In the genomic region with DNA sequence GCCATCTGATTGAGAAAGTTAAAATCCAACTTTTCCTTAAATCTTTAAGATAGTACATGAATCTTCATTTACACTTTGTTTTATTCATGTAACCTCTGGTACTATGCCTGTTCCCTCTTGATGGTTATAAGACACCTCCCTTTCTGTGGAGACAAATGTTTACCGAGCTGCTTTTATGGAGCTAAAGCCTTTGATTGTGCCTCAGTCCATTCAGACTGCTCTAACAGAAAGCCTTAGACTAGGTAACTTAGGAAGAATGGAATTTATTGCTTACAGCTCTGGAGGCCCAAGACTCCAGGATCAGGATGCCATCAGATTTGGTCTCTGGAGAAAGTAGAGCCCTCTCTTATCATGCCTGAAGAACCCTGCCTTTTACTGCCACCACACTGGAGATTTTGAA, we compare ENCODE assay signal across 24 mouse cellular contexts. TPM values are rescaled to one million over a fixed set of nuclear protein-coding genes. Genes with fewer than 3 reads are reported as not detected.
DNase-seq lines count a peak whose midpoint lies in the region; ATAC-seq and TF ChIP-seq lines count a peak whose summit lies in the region.
"Had no signal": no experiment of that assay in that cellular context is flagged by ENCODE, and none has a peak within 500 bp of the region (broad histone marks: within the 10 kb centered on the region; RNA-seq: fewer than 3 reads in every experiment).

No protein-coding gene starts in this region.

- H3K27me3 ChIP-seq in intestine, embryonic 14.5 days (replicated peaks; ENCODE audit: control insufficient read depth, insufficient read depth, low read length), result no peaks in the 10 kb centered on the region
- no peaks in the 10 kb centered on the region for H3K27me3 ChIP-seq in intestine, embryonic 16.5 days (replicated peaks; ENCODE audit: control insufficient read depth, insufficient read depth, low read length)
- H3K27me3 ChIP-seq in small intestine, adult 2 months (ENCODE audit: control insufficient read depth, insufficient read depth, low read length), result no peaks in the 10 kb centered on the region
- H3K27me3 ChIP-seq: CH12.LX; embryonic facial prominence, embryonic 12.5 days; forebrain, embryonic 13.5 days; forebrain, embryonic 15.5 days; Patski had no signal

- H3K27ac ChIP-seq in intestine, embryonic 14.5 days (ENCODE audit: low read depth), result no peak overlapping the region
- H3K27ac ChIP-seq in intestine, embryonic 16.5 days (ENCODE audit: low read length), result no peak overlapping the region
- H3K27ac ChIP-seq in small intestine, adult 2 months (ENCODE audit: insufficient read depth, low read depth, low read length), result peak overlapping the region; percentile 3; the same call in 1 of the 2 replicates
- H3K27ac ChIP-seq: embryonic facial prominence, embryonic 10.5 days; embryonic facial prominence, embryonic 12.5 days; forebrain, embryonic 13.5 days; forebrain, embryonic 15.5 days had no signal

- no peak overlapping the region for H3K9ac ChIP-seq in intestine, embryonic 14.5 days (ENCODE audit: low read length)
- H3K9ac ChIP-seq in intestine, embryonic 16.5 days (ENCODE audit: low read depth, low read length), result no peak overlapping the region
- H3K9ac ChIP-seq: embryonic facial prominence, embryonic 12.5 days; forebrain, embryonic 13.5 days; forebrain, embryonic 15.5 days had no signal

- WGBS in intestine, embryonic 14.5 days, result 30% methylated on average over 1 of the region's 1 CpGs
- 14% methylated on average over 1 of the region's 1 CpGs for WGBS in intestine, embryonic 16.5 days
- 34% methylated on average over 1 of the region's 1 CpGs for WGBS in small intestine, adult 2 months

- ATAC-seq in intestine, embryonic 14.5 days (replicated peaks; ENCODE audit: low FRiP score, low TSS enrichment, low read depth), result 0 out of 2 replicates have a peak, but pooled peaks have one; percentile 53
- peak; percentile 72 for ATAC-seq in intestine, embryonic 16.5 days
- ATAC-seq in granulocyte monocyte progenitor cell, adult 5-6 weeks (replicated peaks; ENCODE audit: poor library complexity, severe bottlenecking), result no peak
- ATAC-seq: activated CD4-positive, CD25-positive, alpha-beta regulatory T cell, adult 4 months; CD4-positive, CD25-positive, alpha-beta regulatory T cell, adult 4 months; forebrain, embryonic 13.5 days; forebrain, embryonic 15.5 days; Patski had no signal

- H3K4me1 ChIP-seq in intestine, embryonic 14.5 days (replicated peaks; ENCODE audit: control insufficient read depth, insufficient read depth, low read length), result no peaks in the 10 kb centered on the region
- H3K4me1 ChIP-seq in intestine, embryonic 16.5 days (ENCODE audit: control insufficient read depth, insufficient read depth, low read length), result 0 out of 2 replicates have a peak, but pooled peaks cover 2% of the 10 kb centered on the region
- peaks cover 3% of the 10 kb centered on the region; the same call in 1 of the 2 replicates for H3K4me1 ChIP-seq in small intestine, adult 2 months (ENCODE audit: control insufficient read depth, insufficient read depth, insufficient read length, low read length)
- H3K4me1 ChIP-seq: forebrain, embryonic 13.5 days; forebrain, embryonic 15.5 days had no signal

- DNase-seq in intestine, embryonic 14.5 days (ENCODE audit: low spot score), result no peak
- DNase-seq in thymus, postnatal 25 days, result no peak
- DNase-seq: adrenal gland, adult 8-10 months; adrenal gland, postnatal 14 days; adrenal gland, postnatal 36 days; B cell, adult 2 months; cerebellum, adult 11-12 months; cerebellum, adult 2 months; cerebellum, adult 9-10 months; cerebellum, postnatal 10 days; cerebellum, postnatal 25 days had no signal

- H3K4me3 ChIP-seq in intestine, embryonic 14.5 days (ENCODE audit: low read depth, low read length), result no peak overlapping the region
- H3K4me3 ChIP-seq in intestine, embryonic 16.5 days (ENCODE audit: low read length), result no peak overlapping the region
- no peak overlapping the region for H3K4me3 ChIP-seq in small intestine, adult 2 months (ENCODE audit: low read depth, low read length)
- H3K4me3 ChIP-seq: embryonic facial prominence, embryonic 10.5 days; embryonic facial prominence, embryonic 12.5 days; forebrain, embryonic 13.5 days; forebrain, embryonic 15.5 days had no signal

- TF ChIP-seq CTCF in small intestine, adult 2 months (IDR thresholded peaks at IDR 0.05; ENCODE audit: extremely low read depth, insufficient read length, insufficient replicate concordance, low read depth, low read length), result no peak

- no peak for TF ChIP-seq POLR2A in small intestine, adult 2 months (IDR thresholded peaks at IDR 0.05; ENCODE audit: low read depth, low read length)

- no peak overlapping the region for H3K4me2 ChIP-seq in intestine, embryonic 14.5 days (ENCODE audit: low read length)
- H3K4me2 ChIP-seq in intestine, embryonic 16.5 days (ENCODE audit: low read depth, low read length), result no peak overlapping the region
- H3K4me2 ChIP-seq: embryonic facial prominence, embryonic 12.5 days; forebrain, embryonic 13.5 days; forebrain, embryonic 15.5 days had no signal

- H3K9me3 ChIP-seq in intestine, embryonic 14.5 days (ENCODE audit: control insufficient read depth, low read length), result no peaks in the 10 kb centered on the region
- no peaks in the 10 kb centered on the region for H3K9me3 ChIP-seq in intestine, embryonic 16.5 days (ENCODE audit: control insufficient read depth, low read length)
- H3K9me3 ChIP-seq: embryonic facial prominence, embryonic 10.5 days; embryonic facial prominence, embryonic 12.5 days; forebrain, embryonic 13.5 days; forebrain, embryonic 15.5 days; G1E had no signal

- peaks cover 54% of the 10 kb centered on the region for H3K36me3 ChIP-seq in intestine, embryonic 14.5 days (ENCODE audit: control insufficient read depth, insufficient read depth, low read length)
- H3K36me3 ChIP-seq in intestine, embryonic 16.5 days (ENCODE audit: control insufficient read depth, insufficient read depth, low read length), result no peaks in the 10 kb centered on the region
- H3K36me3 ChIP-seq in small intestine, adult 2 months (ENCODE audit: control insufficient read depth, insufficient read depth, low read length), result peaks cover 62% of the 10 kb centered on the region

RNA-seq across cellular contexts. Expression of a gene that starts 10.6 kb away (rescaled TPM):
- polyA plus RNA-seq in intestine, embryonic 14.5 days (2014; fragmentation: Nextera tagmentation; extraction: Ambion mirVana), result 46.1 and 49.2 TPM in 2 replicates
- polyA plus RNA-seq in intestine, embryonic 16.5 days (2015; fragmentation: Nextera tagmentation; extraction: Ambion mirVana), result 32.9 and 33.3 TPM in 2 replicates
- polyA plus RNA-seq in small intestine, adult 2 months (2012; rRNA removed), result 20.2 and 40.8 TPM in 2 replicates
- total RNA-seq in granulocyte monocyte progenitor cell, adult 5-6 weeks (2014; fragmentation: Nextera tagmentation), result 38.4 and 43.2 TPM in 2 replicates
- total RNA-seq in granulocyte monocyte progenitor cell, adult 5-6 weeks (2017), result 24.1 and 25.4 TPM in 2 replicates

RNA-seq across cellular contexts. Expression of a gene that starts 32.6 kb away (rescaled TPM):
- polyA plus RNA-seq in intestine, embryonic 14.5 days (2014; fragmentation: Nextera tagmentation; extraction: Ambion mirVana), result 0.39 TPM in 2 replicates
- 0.23 and 0.34 TPM in 2 replicates for polyA plus RNA-seq in intestine, embryonic 16.5 days (2015; fragmentation: Nextera tagmentation; extraction: Ambion mirVana)
- polyA plus RNA-seq in small intestine, adult 2 months (2012; rRNA removed), result not detected in 2 replicates
- total RNA-seq in granulocyte monocyte progenitor cell, adult 5-6 weeks (2014; fragmentation: Nextera tagmentation), result not detected in 2 replicates
- total RNA-seq in granulocyte monocyte progenitor cell, adult 5-6 weeks (2017), result not detected in 2 replicates
- total RNA-seq: G1E had no signal
- polyA plus RNA-seq: embryonic facial prominence, embryonic 14.5 days; forebrain, embryonic 13.5 days; G1E had no signal

RNA-seq across cellular contexts. Expression of a gene that starts 36.4 kb away (rescaled TPM):
- polyA plus RNA-seq in intestine, embryonic 14.5 days (2014; fragmentation: Nextera tagmentation; extraction: Ambion mirVana), result 62.7 and 73.0 TPM in 2 replicates
- 47.5 and 52.8 TPM in 2 replicates for polyA plus RNA-seq in intestine, embryonic 16.5 days (2015; fragmentation: Nextera tagmentation; extraction: Ambion mirVana)
- 42.0 and 60.6 TPM in 2 replicates for polyA plus RNA-seq in small intestine, adult 2 months (2012; rRNA removed)
- 15.0 and 43.3 TPM in 2 replicates for total RNA-seq in granulocyte monocyte progenitor cell, adult 5-6 weeks (2014; fragmentation: Nextera tagmentation)
- 12.4 and 13.9 TPM in 2 replicates for total RNA-seq in granulocyte monocyte progenitor cell, adult 5-6 weeks (2017)
